Mouse (Mus musculus) intestine, postnatal 0 days (tissue): Measurements from ENCODE around the gene Ube2a. TPM values are rescaled to one million over a fixed set of nuclear protein-coding genes. Genes with fewer than 3 reads are reported as not detected.

Experiments used
- ATAC-seq: fragments of 200-750 bp; cut with Nextera tagmentation; 2 replicates; pipeline ENCODE4 v1.8.0; 2017; ENCODE audit warnings: mild to moderate bottlenecking, moderate TSS enrichment, moderate library complexity
- H3K27ac ChIP-seq: fragments of 300-500 bp; sonication (generic); 2 replicates; pipeline ENCODE4 v1.5.1; 2014; ENCODE audit warnings: mild to moderate bottlenecking, low read depth, low read length, moderate library complexity
- H3K27me3 ChIP-seq: fragments of 300-500 bp; sonication (generic); replicated peaks from 2 replicates; pipeline ENCODE4 v1.6.1; 2014; ENCODE audit warnings: low read length, mixed read lengths; ENCODE audit not compliant: control insufficient read depth, insufficient read depth
- H3K36me3 ChIP-seq: fragments of 300-500 bp; sonication (generic); 2 replicates; pipeline ENCODE4 v1.6.1; 2014; ENCODE audit warnings: mild to moderate bottlenecking, moderate library complexity; ENCODE audit not compliant: control insufficient read depth, insufficient read depth
- H3K4me1 ChIP-seq: fragments of 300-500 bp; sonication (generic); replicated peaks from 2 replicates; pipeline ENCODE4 v1.6.1; 2014; ENCODE audit warnings: antibody characterized with exemption, low read length, mixed read lengths; ENCODE audit not compliant: control insufficient read depth, insufficient read depth
- H3K4me2 ChIP-seq: fragments of 300-500 bp; sonication (generic); replicated peaks from 2 replicates; pipeline ENCODE4 v1.6.1; 2014; ENCODE audit warnings: low read depth, mild to moderate bottlenecking, moderate library complexity
- H3K4me3 ChIP-seq: fragments of 300-500 bp; sonication (generic); 2 replicates; pipeline ENCODE4 v1.5.1; 2014; ENCODE audit warnings: low read depth, low read length
- H3K9ac ChIP-seq: fragments of 300-500 bp; sonication (generic); 2 replicates; pipeline ENCODE4 v1.6.1; 2014; ENCODE audit warnings: mild to moderate bottlenecking, low read depth, low read length
- H3K9me3 ChIP-seq: fragments of 300-500 bp; sonication (generic); 2 replicates; pipeline ENCODE4 v1.6.1; 2016; ENCODE audit warnings: mixed run types; ENCODE audit not compliant: control insufficient read depth
- CTCF ChIP-seq: sonication (generic); IDR thresholded peaks from 2 replicates; pipeline ENCODE4 v1.5.1; 2016; ENCODE audit warnings: low read depth, mild to moderate bottlenecking, control low read depth, antibody characterized with exemption, moderate library complexity
- WGBS: fragments of 180-500 bp; shearing (Covaris S2); extraction: QIAGEN DNeasy Blood & Tissue Kit; methylation state at CpG from one replicate; pipeline ENCODE4 v1.1.7; 2014; 5-methylcytosine and 5-hydroxymethylcytosine counted together
- polyA plus RNA-seq: library from polyadenylated mRNA; unstranded; fragments of >200 nt; fragmentation: Nextera tagmentation; extraction: Ambion mirVana; gene quantifications from 2 replicates; pipeline ENCODE4 v1.2.1, GENCODE M21; 2015

Gene Ube2a
- polyA plus RNA-seq, 1 experiment from 2014 or later = 168 TPM

GRCm38 (mm10) chrX:36852631-36853030 lies 21.1 kb upstream of the Ube2a start:
- Histone ChIP-seq H3K4me2 (no peak overlapping the region), H3K9me3 (no peaks in the 10 kb centered on the region), H3K27me3 (no peaks in the 10 kb centered on the region), H3K36me3 (no peaks in the 10 kb centered on the region), H3K9ac (no peak overlapping the region), H3K4me1 (no peaks in the 10 kb centered on the region), H3K27ac (no peak overlapping the region), H3K4me3 (no peak overlapping the region)
- TF ChIP-seq CTCF = no peak
- WGBS = 82% methylated on average over 8 of the region's 8 CpGs
- no peak for ATAC-seq

DNA sequence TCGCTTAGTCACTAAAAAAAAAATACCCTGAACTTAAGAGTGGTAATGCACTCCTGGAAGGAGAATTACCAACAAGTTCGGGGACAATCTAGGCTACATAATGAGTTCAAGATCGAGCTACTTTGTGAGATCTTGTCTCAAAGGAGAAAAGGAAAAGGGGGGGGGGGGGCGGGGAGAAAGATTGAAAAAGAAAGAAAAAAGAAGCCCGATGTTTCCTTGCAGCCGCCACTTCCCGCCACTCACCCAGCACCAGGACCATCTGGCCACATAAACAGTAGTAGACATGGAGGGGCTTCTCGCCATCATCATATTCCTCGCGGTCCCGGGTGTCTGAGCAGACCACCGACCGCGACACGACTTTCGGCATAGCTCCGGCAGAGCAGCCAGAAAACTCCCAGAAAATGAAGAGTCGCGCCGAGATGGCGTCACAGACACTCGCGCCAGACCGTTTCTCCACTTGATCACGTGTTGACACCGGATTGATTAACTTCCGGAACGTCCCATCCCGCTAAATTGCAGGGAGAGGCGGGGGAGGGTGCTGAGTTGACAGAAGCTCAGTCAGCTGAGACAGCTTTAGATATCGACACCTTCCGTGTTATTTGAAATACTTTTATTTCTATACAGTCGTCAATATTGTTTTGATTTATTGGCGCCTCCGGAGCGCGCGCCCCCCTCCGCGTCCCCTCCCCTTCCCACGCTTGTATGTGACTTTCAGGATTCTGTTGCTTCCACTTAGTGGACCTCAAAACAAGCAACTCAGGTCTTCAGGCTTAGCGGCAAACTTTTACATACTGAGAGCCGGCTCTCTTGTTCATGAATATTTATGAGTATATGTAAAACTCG lies 9.7 kb upstream of the Ube2a start:
- H3K4me2 ChIP-seq = peak overlapping the region; percentile 56
- peak; percentile 89 for ATAC-seq
- H3K9me3 ChIP-seq = no peaks in the 10 kb centered on the region
- no peaks in the 10 kb centered on the region for H3K27me3 ChIP-seq
- TF ChIP-seq CTCF = no peak
- 16% methylated on average over 42 of the region's 44 CpGs for WGBS
- no peaks in the 10 kb centered on the region for H3K36me3 ChIP-seq
- peak overlapping the region; percentile 45; the same call in 1 of the 2 replicates for H3K9ac ChIP-seq
- H3K4me1 ChIP-seq = no peaks in the 10 kb centered on the region
- H3K4me3 ChIP-seq = peak overlapping the region; percentile 46
- H3K27ac ChIP-seq = 0 out of 2 replicates have a peak overlapping the region, but pooled peaks have one; percentile 42

DNA sequence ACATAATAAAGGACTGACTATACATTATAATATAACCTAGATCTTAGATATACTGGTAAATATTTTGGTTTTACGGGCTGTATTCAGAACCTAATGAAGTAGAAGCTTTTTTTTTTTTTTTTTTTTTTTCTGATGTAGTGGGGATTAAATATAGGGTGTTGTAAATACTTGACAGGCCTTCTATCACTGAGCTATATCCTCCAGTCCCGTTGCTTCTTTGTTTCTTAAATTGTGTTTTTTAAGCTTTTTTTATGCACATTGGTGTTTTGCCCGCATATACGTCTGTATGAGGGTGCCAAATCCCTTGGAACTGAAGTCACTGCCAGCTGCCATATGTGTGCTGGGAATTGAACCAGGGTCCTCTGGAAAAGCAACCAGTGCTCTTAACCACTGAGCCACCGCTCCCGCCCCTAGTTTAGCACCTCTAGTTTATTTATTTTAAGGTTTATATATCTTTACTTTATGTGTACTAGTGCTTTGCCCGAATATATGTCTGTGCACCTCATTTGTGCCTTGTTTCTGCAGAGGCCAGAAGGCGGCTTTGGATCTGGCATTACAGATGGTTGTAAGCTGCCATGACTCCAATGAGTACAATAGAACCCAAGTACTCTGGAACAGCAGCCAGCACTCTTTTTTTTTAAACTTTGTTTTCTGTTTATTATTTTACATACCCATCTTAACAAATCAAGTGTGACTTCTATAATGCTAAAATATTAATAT lies 8.9 kb upstream of the Ube2a start:
- TF ChIP-seq CTCF = no peak
- WGBS = 58% methylated on average over 8 of the region's 8 CpGs
- Histone ChIP-seq H3K9ac (no peak overlapping the region), H3K36me3 (no peaks in the 10 kb centered on the region), H3K9me3 (no peaks in the 10 kb centered on the region), H3K4me2 (peak overlapping the region; percentile 50), H3K27ac (no peak overlapping the region), H3K4me1 (no peaks in the 10 kb centered on the region), H3K4me3 (peak overlapping the region; percentile 46), H3K27me3 (no peaks in the 10 kb centered on the region)
- ATAC-seq = 0 out of 2 replicates have a peak, but pooled peaks have one; percentile 6

- ATAC-seq = no peak
- no peak for TF ChIP-seq CTCF
These were observed 3.3 kb upstream of the Ube2a start for GRCm38 (mm10) chrX:36870372-36870771.

GRCm38 (mm10) chrX:36874178-36874696 lies 537 bp downstream of the Ube2a start:
- Histone ChIP-seq H3K9me3 (no peaks in the 10 kb centered on the region), H3K4me1 (no peaks in the 10 kb centered on the region), H3K27me3 (no peaks in the 10 kb centered on the region), H3K27ac (peak overlapping the region; percentile 80), H3K9ac (peak overlapping the region; percentile 83), H3K4me2 (peak overlapping the region; percentile 65), H3K36me3 (peaks cover 5% of the 10 kb centered on the region; the same call in 1 of the 2 replicates), H3K4me3 (peak overlapping the region; percentile 71)
- 19% methylated on average over 57 of the region's 57 CpGs for WGBS
- ATAC-seq = peak; percentile 94
- TF ChIP-seq CTCF = no peak

More at GRCm38 (mm10) chrX:36870372-36870771, 3.3 kb upstream of the Ube2a start:
- Histone ChIP-seq H3K4me2 (no peak overlapping the region), H3K27ac (no peak overlapping the region), H3K36me3 (no peaks in the 10 kb centered on the region), H3K4me3 (no peak overlapping the region), H3K27me3 (no peaks in the 10 kb centered on the region), H3K9me3 (no peaks in the 10 kb centered on the region), H3K9ac (no peak overlapping the region), H3K4me1 (no peaks in the 10 kb centered on the region)
- 71% methylated on average over 3 of the region's 3 CpGs for WGBS

DNA sequence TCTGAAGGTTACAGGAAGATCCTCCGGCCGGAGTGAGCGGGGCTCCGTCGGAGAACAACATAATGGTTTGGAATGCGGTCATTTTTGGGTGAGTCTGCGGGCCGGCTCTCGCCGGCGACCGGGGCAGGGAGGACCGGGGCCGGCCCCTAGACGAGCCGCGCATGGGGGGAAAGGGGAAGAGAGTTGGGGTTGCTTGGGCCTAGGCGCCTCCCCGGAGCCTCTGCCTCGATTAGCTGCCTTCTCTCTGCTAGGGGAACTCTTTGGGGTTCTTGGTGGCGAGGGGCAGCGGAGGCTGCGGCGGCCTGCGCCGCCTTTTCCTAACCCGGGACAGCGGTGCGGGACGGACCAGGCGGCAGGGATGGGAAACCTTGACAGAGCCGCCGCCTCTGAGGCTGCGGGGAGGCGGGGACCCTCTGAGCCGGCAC lies 1.0 kb downstream of the Ube2a start:
- Histone ChIP-seq H3K27me3 (no peaks in the 10 kb centered on the region), H3K36me3 (peaks cover 5% of the 10 kb centered on the region; the same call in 1 of the 2 replicates), H3K4me2 (peak overlapping the region; percentile 65), H3K9me3 (no peaks in the 10 kb centered on the region), H3K4me1 (no peaks in the 10 kb centered on the region), H3K4me3 (peak overlapping the region; percentile 71), H3K27ac (peak overlapping the region; percentile 80; the same call in 1 of the 2 replicates), H3K9ac (peak overlapping the region; percentile 83)
- no peak; the same call in 1 of the 2 replicates for ATAC-seq
- TF ChIP-seq CTCF = no peak
- WGBS = 18% methylated on average over 36 of the region's 36 CpGs
